Mouse (Mus musculus) heart, postnatal 0 days (tissue): ENCODE data around the gene Mapkapk3.

ENCODE experiments used
- CTCF ChIP-seq: IDR thresholded peaks from 2 replicates; pipeline ENCODE4 v1.5.1; 2016; ENCODE audit warnings: antibody characterized with exemption, control low read depth, low read depth
- EP300 ChIP-seq: IDR thresholded peaks from 2 replicates; pipeline ENCODE4 v1.6.1; 2016; ENCODE audit warnings: antibody characterized with exemption, low read depth

DNA sequence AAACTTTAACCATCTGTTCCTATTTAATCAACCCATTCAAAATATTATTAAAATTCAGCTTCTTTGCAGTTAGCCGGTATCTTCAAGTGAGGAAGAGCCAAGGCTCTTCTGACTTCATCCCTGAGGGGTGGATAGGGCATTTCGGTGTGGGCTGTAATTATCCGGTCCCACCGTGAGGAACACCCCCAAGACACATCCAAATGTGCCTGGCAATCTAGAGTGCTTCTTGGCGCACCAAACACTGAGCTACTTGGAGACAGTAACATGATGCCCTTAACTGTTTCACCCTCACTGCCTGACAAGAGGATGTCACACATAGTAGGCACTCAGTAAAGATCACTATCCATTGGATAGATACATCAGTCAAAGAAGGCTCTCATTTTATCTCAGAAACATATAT lies 53.5 kb downstream of the Mapkapk3 start:
- TF ChIP-seq CTCF (no peak), EP300 (no peak)
